In the genomic region with DNA sequence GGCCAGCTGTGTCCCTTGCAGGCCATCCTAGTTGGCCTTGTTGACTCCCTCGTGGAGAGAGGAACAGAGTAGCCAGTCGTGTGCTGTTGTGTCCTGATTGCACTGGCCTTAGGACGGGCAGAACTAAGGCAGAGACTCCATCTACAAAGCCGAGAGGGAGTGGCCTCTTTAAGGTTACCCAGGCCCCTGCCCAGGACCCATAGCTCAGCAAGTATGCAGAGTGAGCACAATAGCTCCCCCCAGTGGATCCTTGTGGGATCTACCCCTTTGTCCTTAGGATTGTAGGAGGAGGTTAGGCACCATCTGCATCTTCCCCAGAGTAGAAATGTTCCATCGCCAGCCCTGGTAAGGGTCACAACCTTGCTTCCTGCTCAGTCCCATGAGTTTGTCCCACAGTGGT, we compare ENCODE assay signal across 8 mouse cellular contexts. TPM values are rescaled to one million over a fixed set of nuclear protein-coding genes. Genes with fewer than 3 reads are reported as not detected.
A peak's percentile ranks its signal among the peaks of the same experiment; 100 is the strongest.
DNase-seq lines count a peak whose midpoint lies in the region; ATAC-seq and TF ChIP-seq lines count a peak whose summit lies in the region.

No protein-coding gene starts in this region.

- peak; percentile 93 for DNase-seq in heart, adult 11 months
- DNase-seq in heart, postnatal 25 days (ENCODE audit: low spot score): no peak
- DNase-seq in CH12.LX (ENCODE audit: extremely low read depth): peak; percentile 87
- DNase-seq in c-Kit-negative CD71-positive TER-119-positive erythroid progenitor cells, embryonic 14.5 days (ENCODE audit: low read depth, low spot score): peak; percentile 21
- DNase-seq in forelimb bud, embryonic 11.5 days (ENCODE audit: low read depth, low spot score): peak; percentile 74
- DNase-seq in kidney, postnatal 10 days: peak; percentile 69
- peak; percentile 22 for DNase-seq in spleen, adult 12 weeks (ENCODE audit: low spot score)

- H3K9ac ChIP-seq in CH12.LX (ENCODE audit: insufficient read depth, low read depth): no peak overlapping the region
- no peak overlapping the region for H3K9ac ChIP-seq in lung, embryonic 16.5 days (ENCODE audit: low read length)

- H3K4me3 ChIP-seq in CH12.LX (replicated peaks in 1 of 3; ENCODE audit: low read depth in 2 of 3, low read length in 2 of 3, poor library complexity in 1 of 3): no peak overlapping the region
- H3K4me3 ChIP-seq in lung, embryonic 16.5 days (ENCODE audit: low read length): no peak overlapping the region

- peak; percentile 59 for TF ChIP-seq RAD21 in CH12.LX (IDR thresholded peaks at IDR 0.05; ENCODE audit: low read depth, low read length)

- no peak for TF ChIP-seq EP300 in CH12.LX (IDR thresholded peaks at IDR 0.05; ENCODE audit: low read length)

- WGBS in lung, embryonic 16.5 days: 36% methylated on average over 5 of the region's 5 CpGs

- H3K4me2 ChIP-seq in CH12.LX (ENCODE audit: insufficient read depth, low read depth, poor library complexity, severe bottlenecking): no peak overlapping the region
- no peak overlapping the region for H3K4me2 ChIP-seq in lung, embryonic 16.5 days (ENCODE audit: low read depth, low read length)

- no peak for TF ChIP-seq POLR2A in CH12.LX (IDR thresholded peaks at IDR 0.05; ENCODE audit: low read depth, low read length)

- peaks cover 11% of the 10 kb centered on the region for H3K9me3 ChIP-seq in CH12.LX (replicated peaks; ENCODE audit: low read length)
- no peaks in the 10 kb centered on the region for H3K9me3 ChIP-seq in lung, embryonic 16.5 days (ENCODE audit: control insufficient read depth, low read length)

- H3K27me3 ChIP-seq in CH12.LX (replicated peaks): no peaks in the 10 kb centered on the region
- no peaks in the 10 kb centered on the region for H3K27me3 ChIP-seq in lung, embryonic 16.5 days (ENCODE audit: control insufficient read depth, insufficient read depth, low read depth, low read length)

- dilution Hi-C loops in CH12.LX (cut with MboI; ENCODE audit: extremely low pct_ligation_motif_present, extremely low pct_unique_long_range_greater_than_20kb, low sequenced_read_pairs): no loop called here

- peak; percentile 83 to 93 for TF ChIP-seq CTCF in CH12.LX (conservative IDR thresholded peaks at IDR 0.05 in 1 of 2, IDR thresholded peaks at IDR 0.05 in 1 of 2; ENCODE audit: low read depth in 2 of 2, low read length in 2 of 2)

- H3K4me1 ChIP-seq in CH12.LX (ENCODE audit: control insufficient read depth in 1 of 2, insufficient read depth in 2 of 2): peaks cover 9 to 31% of the 10 kb centered on the region in 2 experiments
- H3K4me1 ChIP-seq in lung, embryonic 16.5 days (replicated peaks; ENCODE audit: control insufficient read depth, insufficient read depth, low read length): no peaks in the 10 kb centered on the region

- no peak overlapping the region for H3K27ac ChIP-seq in CH12.LX (ENCODE audit: insufficient read depth, low read depth)
- H3K27ac ChIP-seq in lung, embryonic 16.5 days (ENCODE audit: low read length): no peak overlapping the region

- no peaks in the 10 kb centered on the region for H3K36me3 ChIP-seq in CH12.LX (replicated peaks in 1 of 2; ENCODE audit: control insufficient read depth in 1 of 2, insufficient read depth in 1 of 2, low read length in 1 of 2)
- no peaks in the 10 kb centered on the region for H3K36me3 ChIP-seq in lung, embryonic 16.5 days (ENCODE audit: control insufficient read depth, insufficient read depth, low read length)

- no peaks in the 10 kb centered on the region for H3K79me2 ChIP-seq in CH12.LX (replicated peaks; ENCODE audit: control insufficient read depth, extremely low read depth, insufficient read depth, poor library complexity, severe bottlenecking)

- intact Hi-C loops in heart, postnatal 25 days (cut with DNase I): loop anchor here (5.0 kb wide), 1 partner anchor 36 kb away; no protein-coding TSS in a partner anchor

- in situ Hi-C loops in CH12.LX (cut with MboI; ENCODE audit: low pct_ligation_motif_present, low pct_unique_long_range_greater_than_20kb, low sequenced_read_pairs): no loop called here

- 0 out of 2 replicates have a peak, but pooled peaks have one; percentile 4 for ATAC-seq in lung, embryonic 16.5 days (ENCODE audit: low read depth)

TF ChIP-seq in CH12.LX, 34 proteins besides CTCF, POLR2A, EP300 and RAD21:
- TF ChIP-seq MAFK (IDR thresholded peaks at IDR 0.05; ENCODE audit: insufficient replicate concordance, low read length) (peak; percentile 71; the same call in 1 of the 2 replicates), NELFE (IDR thresholded peaks at IDR 0.05; ENCODE audit: low read depth, low read length) (no peak), SMC3 (IDR thresholded peaks at IDR 0.05; ENCODE audit: low read depth, low read length) (peak; percentile 70)
TF ChIP-seq in CH12.LX: peak in this region for 2.

RNA-seq across cellular contexts. Expression of gene Chst3, which starts 27.5 kb away (rescaled TPM):
- total RNA-seq in heart, postnatal 25 days (2021): under 1 TPM; 0.84 to 0.99 TPM
- total RNA-seq in CH12.LX (2012; rRNA removed) (4.4 and 5.2 TPM in 2 replicates), CH12.LX (2014; rRNA removed) (7.4 and 7.5 TPM in 2 replicates)
- 11.0 and 12.2 TPM in 2 replicates for polyA plus RNA-seq in CH12.LX (2012; ENCODE audit: insufficient read length, low read depth)
- polyA plus RNA-seq in lung, embryonic 16.5 days (2015; fragmentation: Nextera tagmentation; extraction: Ambion mirVana): 1.8 and 2.1 TPM in 2 replicates

RNA-seq across cellular contexts. Expression of gene Psap, which starts 30.9 kb away (rescaled TPM):
- total RNA-seq in heart, postnatal 25 days (2021): 1,000 to 10,000 TPM in 1 of 2 experiments, 100 to 1,000 TPM in 1; 984 to 1,036 TPM
- total RNA-seq in CH12.LX (2012; rRNA removed) (300 and 318 TPM in 2 replicates), CH12.LX (2014; rRNA removed) (223 and 251 TPM in 2 replicates)
- 465 and 470 TPM in 2 replicates for polyA plus RNA-seq in CH12.LX (2012; ENCODE audit: insufficient read length, low read depth)
- 131 and 132 TPM in 2 replicates for polyA plus RNA-seq in lung, embryonic 16.5 days (2015; fragmentation: Nextera tagmentation; extraction: Ambion mirVana)
